Comparison of ENCODE assay signal across 8 mouse cellular contexts in genomic region chr14:57398065-57398757, GRCm38 (mm10). TPM values are rescaled to one million over a fixed set of nuclear protein-coding genes. Genes with fewer than 3 reads are reported as not detected.
DNase-seq lines count a peak whose midpoint lies in the region; ATAC-seq and TF ChIP-seq lines count a peak whose summit lies in the region.

Gene Cryl1, minus strand, starts transcription at chr14:57398529.

- peak within 1 kb of the TSS; percentile 65 for H3K4me2 ChIP-seq in embryonic facial prominence, embryonic 14.5 days (ENCODE audit: low read depth, low read length)
- peak within 1 kb of the TSS; percentile 81 for H3K4me2 ChIP-seq in limb, embryonic 13.5 days (replicated peaks)
- peak within 1 kb of the TSS; percentile 89 for H3K4me2 ChIP-seq in midbrain, embryonic 16.5 days (ENCODE audit: low read length)

- intact Hi-C loops in heart, adult 2 months (cut with DNase I): loop anchor here (2.0 kb wide), 1 partner anchor 25 kb away; no protein-coding TSS in a partner anchor

- 0 out of 2 replicates have a peak, but pooled peaks cover 2% of the 10 kb centered on the region for H3K27me3 ChIP-seq in embryonic facial prominence, embryonic 14.5 days (replicated peaks; ENCODE audit: control insufficient read depth, insufficient read depth, low read length)
- no peaks in the 10 kb centered on the region for H3K27me3 ChIP-seq in heart, adult 2 months (ENCODE audit: control insufficient read depth, insufficient read depth, low read length)
- H3K27me3 ChIP-seq in limb, embryonic 13.5 days: no peaks in the 10 kb centered on the region
- H3K27me3 ChIP-seq in midbrain, embryonic 16.5 days (ENCODE audit: control insufficient read depth, insufficient read depth, low read depth, low read length): no peaks in the 10 kb centered on the region

- peak within 1 kb of the TSS; percentile 59 for H3K4me3 ChIP-seq in embryonic facial prominence, embryonic 14.5 days (ENCODE audit: low read depth, low read length)
- peak within 1 kb of the TSS; percentile 76 for H3K4me3 ChIP-seq in heart, adult 2 months
- peak within 1 kb of the TSS; percentile 66 for H3K4me3 ChIP-seq in limb, embryonic 13.5 days
- peak within 1 kb of the TSS; percentile 70 for H3K4me3 ChIP-seq in midbrain, embryonic 16.5 days (ENCODE audit: low read depth, low read length)

- no peaks in the 10 kb centered on the region for H3K36me3 ChIP-seq in embryonic facial prominence, embryonic 14.5 days (ENCODE audit: control insufficient read depth, insufficient read depth, low read length)
- H3K36me3 ChIP-seq in heart, adult 2 months (ENCODE audit: control insufficient read depth, insufficient read depth, low read length): no peaks in the 10 kb centered on the region
- H3K36me3 ChIP-seq in limb, embryonic 13.5 days: no peaks in the 10 kb centered on the region
- H3K36me3 ChIP-seq in midbrain, embryonic 16.5 days (ENCODE audit: control insufficient read depth, insufficient read depth, low read length): no peaks in the 10 kb centered on the region

- ATAC-seq in embryonic facial prominence, embryonic 14.5 days (ENCODE audit: low read depth): peak; percentile 99
- ATAC-seq in limb, embryonic 13.5 days (ENCODE audit: low FRiP score, low read depth): peak; percentile 99
- ATAC-seq in midbrain, embryonic 16.5 days: peak; percentile 100

- H3K4me1 ChIP-seq in embryonic facial prominence, embryonic 14.5 days (ENCODE audit: control insufficient read depth, insufficient read depth, low read length): peaks cover 3% of the 10 kb centered on the region; the same call in 1 of the 2 replicates
- H3K4me1 ChIP-seq in heart, adult 2 months (ENCODE audit: control insufficient read depth, insufficient read depth, low read length): no peaks in the 10 kb centered on the region; the same call in none of the 2 replicates
- 0 out of 2 replicates have a peak, but pooled peaks cover 10% of the 10 kb centered on the region for H3K4me1 ChIP-seq in limb, embryonic 13.5 days
- H3K4me1 ChIP-seq in midbrain, embryonic 16.5 days (ENCODE audit: control insufficient read depth, insufficient read depth, low read length): peaks cover 3% of the 10 kb centered on the region; the same call in 1 of the 2 replicates

- peak; percentile 89 for TF ChIP-seq POLR2A in heart, adult 2 months (IDR thresholded peaks at IDR 0.05; ENCODE audit: insufficient read depth, low read depth, low read length)

- no peaks in the 10 kb centered on the region for H3K79me2 ChIP-seq in heart, adult 2 months (replicated peaks; ENCODE audit: control insufficient read depth, insufficient read depth, low read length)

- DNase-seq in 3T3-L1 (ENCODE audit: low read depth, low spot score): peak; percentile 85
- peak; percentile 89 to 92 for DNase-seq in adrenal gland, postnatal 4 days (ENCODE audit: low spot score in 2 of 2)
- peak; percentile 98 for DNase-seq in embryonic facial prominence, embryonic 14.5 days (ENCODE audit: low spot score)
- peak; percentile 98 for DNase-seq in heart, adult 2 months
- DNase-seq in kidney, adult 8-10 months: peak; percentile 97 to 99
- DNase-seq in spleen, postnatal 10 days (ENCODE audit: low spot score in 2 of 2): peak; percentile 95 to 97

- no peaks in the 10 kb centered on the region for H3K9me3 ChIP-seq in embryonic facial prominence, embryonic 14.5 days (ENCODE audit: control insufficient read depth, low read length)
- H3K9me3 ChIP-seq in limb, embryonic 13.5 days: no peaks in the 10 kb centered on the region
- H3K9me3 ChIP-seq in midbrain, embryonic 16.5 days (replicated peaks; ENCODE audit: control insufficient read depth, low read length, poor library complexity, severe bottlenecking): 0 out of 2 replicates have a peak, but pooled peaks cover 3% of the 10 kb centered on the region

- H3K9ac ChIP-seq in embryonic facial prominence, embryonic 14.5 days (ENCODE audit: low read depth, low read length): peak within 1 kb of the TSS; percentile 71
- peak within 1 kb of the TSS; percentile 93 for H3K9ac ChIP-seq in heart, adult 2 months (ENCODE audit: low read depth, low read length)
- H3K9ac ChIP-seq in limb, embryonic 13.5 days: peak within 1 kb of the TSS; percentile 83
- peak within 1 kb of the TSS; percentile 91 for H3K9ac ChIP-seq in midbrain, embryonic 16.5 days (ENCODE audit: low read depth, low read length)

- WGBS in embryonic facial prominence, embryonic 14.5 days: 2% methylated on average over 25 of the region's 43 CpGs
- WGBS in heart, adult 2 months: 4% methylated on average over 43 of the region's 43 CpGs
- 3% methylated on average over 43 of the region's 43 CpGs for WGBS in limb, embryonic 13.5 days
- 2% methylated on average over 43 of the region's 43 CpGs for WGBS in midbrain, embryonic 16.5 days

- H3K27ac ChIP-seq in embryonic facial prominence, embryonic 14.5 days (replicated peaks; ENCODE audit: low read depth, low read length): peak within 1 kb of the TSS; percentile 52
- H3K27ac ChIP-seq in heart, adult 2 months: peak within 1 kb of the TSS; percentile 77
- peak within 1 kb of the TSS; percentile 44; the same call in 1 of the 2 replicates for H3K27ac ChIP-seq in limb, embryonic 13.5 days
- peak within 1 kb of the TSS; percentile 50; the same call in 1 of the 2 replicates for H3K27ac ChIP-seq in midbrain, embryonic 16.5 days (ENCODE audit: low read length)

- no peak for TF ChIP-seq EP300 in heart, adult 2 months (IDR thresholded peaks at IDR 0.05; ENCODE audit: insufficient read depth, low read depth, low read length)

- TF ChIP-seq CTCF in heart, adult 2 months (IDR thresholded peaks at IDR 0.05): no peak

RNA-seq across cellular contexts. Expression of gene Cryl1, which starts in this region (rescaled TPM):
- 10 to 100 TPM; 21.9 to 34.6 TPM for total RNA-seq in adrenal gland, postnatal 4 days (2021)
- polyA plus RNA-seq in embryonic facial prominence, embryonic 14.5 days (2014; fragmentation: Nextera tagmentation; extraction: Ambion mirVana): 32.0 and 37.0 TPM in 2 replicates
- total RNA-seq in heart, adult 2 months (2021): 1 to 10 TPM; 5.6 to 6.7 TPM
- 12.4 and 12.9 TPM in 2 replicates for polyA plus RNA-seq in heart, adult 2 months (2012; rRNA removed)
- 28.6 and 30.0 TPM in 2 replicates for polyA plus RNA-seq in limb, embryonic 13.5 days (2015; fragmentation: Nextera tagmentation; extraction: Ambion mirVana)
- polyA plus RNA-seq in midbrain, embryonic 16.5 days (2015; fragmentation: Nextera tagmentation; extraction: Ambion mirVana): 9.6 and 12.3 TPM in 2 replicates

Comparison
In these comparisons a context has a peak if more than half of its experiments do, and no peak if none do; other contexts are left out.
1. Peak in every context shown above with its lines: DNase-seq, ATAC-seq, H3K4me3 ChIP-seq and H3K27ac ChIP-seq.